ENCODE assay signal across 12 mouse cellular contexts in the genomic region with DNA sequence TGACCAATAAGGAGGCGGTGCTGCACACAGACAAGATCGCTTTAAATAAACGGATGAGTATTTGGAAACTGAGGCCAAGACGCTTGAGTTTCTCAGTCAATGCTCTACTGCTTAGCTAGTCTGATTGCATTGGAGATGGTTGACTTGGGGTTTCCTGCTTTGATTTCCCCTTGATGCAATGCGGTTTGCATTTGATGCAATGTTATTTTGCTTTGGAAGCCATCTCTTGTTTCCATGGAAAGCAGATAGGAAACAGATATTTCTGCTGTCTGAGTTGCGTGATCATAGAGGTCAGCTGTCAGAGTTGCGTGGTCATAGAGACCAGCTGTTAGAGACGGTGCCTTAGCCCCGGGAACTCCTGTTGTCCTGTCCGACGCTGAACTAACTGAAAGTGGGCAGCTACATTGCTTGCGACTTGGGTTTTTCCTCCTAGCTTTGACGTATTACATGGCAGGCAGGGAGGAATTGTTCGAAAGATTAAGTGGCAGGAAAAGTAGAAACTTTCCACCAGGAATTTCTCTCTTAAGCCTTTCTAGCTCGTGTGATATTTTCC.
DNase-seq lines count a peak whose midpoint lies in the region; ATAC-seq and TF ChIP-seq lines count a peak whose summit lies in the region.
"Had no signal": no experiment of that assay in that cellular context is flagged by ENCODE, and none has a peak within 500 bp of the region (broad histone marks: within the 10 kb centered on the region; RNA-seq: fewer than 3 reads in every experiment).

No protein-coding gene starts in this region.

- no peaks in the 10 kb centered on the region for H3K36me3 ChIP-seq in kidney, postnatal 0 days (ENCODE audit: insufficient read depth, low read length)
- H3K36me3 ChIP-seq: hindbrain, embryonic 13.5 days; neural tube, embryonic 12.5 days had no signal

- WGBS in kidney, postnatal 0 days = 50% methylated on average over 15 of the region's 15 CpGs

- peak overlapping the region; percentile 30 for H3K4me2 ChIP-seq in kidney, postnatal 0 days (ENCODE audit: low read length)
- H3K4me2 ChIP-seq: neural tube, embryonic 12.5 days had no signal

- no peak overlapping the region for H3K9ac ChIP-seq in kidney, postnatal 0 days (ENCODE audit: low read depth, low read length)
- H3K9ac ChIP-seq: hindbrain, embryonic 13.5 days; neural tube, embryonic 12.5 days had no signal

- no peak for TF ChIP-seq CTCF in kidney, postnatal 0 days (IDR thresholded peaks at IDR 0.05; ENCODE audit: low read depth)

- peaks cover 12% of the 10 kb centered on the region; the same call in 1 of the 2 replicates for H3K4me1 ChIP-seq in kidney, postnatal 0 days (replicated peaks; ENCODE audit: insufficient read depth, low read length)

- peak overlapping the region; percentile 80 for H3K27ac ChIP-seq in kidney, postnatal 0 days
- H3K27ac ChIP-seq: hindbrain, embryonic 13.5 days; neural tube, embryonic 12.5 days had no signal

- no peak overlapping the region for H3K4me3 ChIP-seq in kidney, postnatal 0 days (replicated peaks; ENCODE audit: low read depth, low read length)
- H3K4me3 ChIP-seq: erythroblast, embryonic 14.5 days; hindbrain, embryonic 13.5 days; neural tube, embryonic 12.5 days had no signal

- no peaks in the 10 kb centered on the region for H3K27me3 ChIP-seq in kidney, postnatal 0 days (ENCODE audit: insufficient read depth, low read length)
- H3K27me3 ChIP-seq: hindbrain, embryonic 13.5 days; neural tube, embryonic 12.5 days had no signal

- no peak for ATAC-seq in kidney, postnatal 0 days (replicated peaks; ENCODE audit: low FRiP score, low read depth)
- 0 out of 2 replicates have a peak, but pooled peaks have one; percentile 20 for ATAC-seq in megakaryocyte progenitor cell, adult 5-6 weeks (replicated peaks; ENCODE audit: poor library complexity)
- no peak for ATAC-seq in erythroid progenitor cell, adult 5-6 weeks (replicated peaks; ENCODE audit: low FRiP score, poor library complexity, severe bottlenecking)

- H3K9me3 ChIP-seq in kidney, postnatal 0 days (replicated peaks; ENCODE audit: low read length) = no peaks in the 10 kb centered on the region
- H3K9me3 ChIP-seq: hindbrain, embryonic 13.5 days; neural tube, embryonic 12.5 days had no signal

- peak; percentile 32 for DNase-seq in kidney, adult 18-20 months
- DNase-seq in kidney, postnatal 25 days = no peak
- peak; percentile 81 for DNase-seq in induced T-regulatory cell, adult 2 months (ENCODE audit: low read depth)
- DNase-seq in kidney, postnatal 0 days (ENCODE audit: low spot score) = peak; percentile 60
- no peak for DNase-seq in ovary, postnatal 10 days (ENCODE audit: low spot score)
- DNase-seq: cerebellum, postnatal 36 days; right cerebral cortex, adult 18-20 months had no signal

Comparison
In these comparisons a context has a peak if more than half of its experiments do, and no peak if none do; other contexts are left out.
1. DNase-seq: peak in kidney, adult 18-20 months (single experiment), induced T-regulatory cell, adult 2 months (single experiment) and kidney, postnatal 0 days (single experiment); none in kidney, postnatal 25 days (0 of 2) and ovary, postnatal 10 days (single experiment).